Mouse (Mus musculus): ENCODE measurements around the gene Btbd2. TPM values are rescaled to one million over a fixed set of nuclear protein-coding genes. Genes with fewer than 3 reads are reported as not detected.

Gene Btbd2
- total RNA-seq, 1 experiment from 2014 or later, result 14.6 TPM

GRCm38 (mm10) chr10:80693401-80694045 is 36.7 kb upstream of the Btbd2 start:
- no peak for ATAC-seq (replicated peaks; ENCODE audit: insufficient number of reproducible peaks, low FRiP score, low TSS enrichment, poor library complexity, severe bottlenecking)

- ATAC-seq (replicated peaks; ENCODE audit: insufficient number of reproducible peaks, low FRiP score, low TSS enrichment, poor library complexity, severe bottlenecking), result peak; percentile 41
Observed at GRCm38 (mm10) chr10:80692249-80693165, 35.6 kb upstream of the Btbd2 start.

- no peak for ATAC-seq (replicated peaks; ENCODE audit: insufficient number of reproducible peaks, low FRiP score, low TSS enrichment, poor library complexity, severe bottlenecking)
Observed at GRCm38 (mm10) chr10:80687850-80688249, 31.0 kb upstream of the Btbd2 start.

GRCm38 (mm10) chr10:80686617-80687016 is 29.7 kb upstream of the Btbd2 start:
- ATAC-seq (replicated peaks; ENCODE audit: insufficient number of reproducible peaks, low FRiP score, low TSS enrichment, poor library complexity, severe bottlenecking), result no peak

- no peak for ATAC-seq (replicated peaks; ENCODE audit: insufficient number of reproducible peaks, low FRiP score, low TSS enrichment, poor library complexity, severe bottlenecking)
Observed at GRCm38 (mm10) chr10:80684984-80685383, 28.1 kb upstream of the Btbd2 start.

- ATAC-seq (replicated peaks; ENCODE audit: insufficient number of reproducible peaks, low FRiP score, low TSS enrichment, poor library complexity, severe bottlenecking), result peak; percentile 74
Observed at GRCm38 (mm10) chr10:80684214-80684613, 27.3 kb upstream of the Btbd2 start.

GRCm38 (mm10) chr10:80683647-80684046 is 26.8 kb upstream of the Btbd2 start:
- ATAC-seq (replicated peaks; ENCODE audit: insufficient number of reproducible peaks, low FRiP score, low TSS enrichment, poor library complexity, severe bottlenecking), result no peak

GRCm38 (mm10) chr10:80682003-80682402 is 25.1 kb upstream of the Btbd2 start:
- no peak for ATAC-seq (replicated peaks; ENCODE audit: insufficient number of reproducible peaks, low FRiP score, low TSS enrichment, poor library complexity, severe bottlenecking)

- ATAC-seq (replicated peaks; ENCODE audit: insufficient number of reproducible peaks, low FRiP score, low TSS enrichment, poor library complexity, severe bottlenecking), result no peak
Observed at GRCm38 (mm10) chr10:80680260-80680696, 23.4 kb upstream of the Btbd2 start.

- no peak for ATAC-seq (replicated peaks; ENCODE audit: insufficient number of reproducible peaks, low FRiP score, low TSS enrichment, poor library complexity, severe bottlenecking)
Observed at GRCm38 (mm10) chr10:80679556-80680259, 22.8 kb upstream of the Btbd2 start.

GRCm38 (mm10) chr10:80678601-80679377 is 21.9 kb upstream of the Btbd2 start:
- no peak for ATAC-seq (replicated peaks; ENCODE audit: insufficient number of reproducible peaks, low FRiP score, low TSS enrichment, poor library complexity, severe bottlenecking)

GRCm38 (mm10) chr10:80677942-80678436 is 21.1 kb upstream of the Btbd2 start, which contains the start of gene Mknk2:
Gene Mknk2, minus strand, starts transcription at chr10:80678112.
- ATAC-seq (replicated peaks; ENCODE audit: insufficient number of reproducible peaks, low FRiP score, low TSS enrichment, poor library complexity, severe bottlenecking), result peak; percentile 59

GRCm38 (mm10) chr10:80677128-80677875 is 20.4 kb upstream of the Btbd2 start:
- ATAC-seq (replicated peaks; ENCODE audit: insufficient number of reproducible peaks, low FRiP score, low TSS enrichment, poor library complexity, severe bottlenecking), result peak; percentile 7

GRCm38 (mm10) chr10:80676198-80676928 is 19.5 kb upstream of the Btbd2 start:
- ATAC-seq (replicated peaks; ENCODE audit: insufficient number of reproducible peaks, low FRiP score, low TSS enrichment, poor library complexity, severe bottlenecking), result peak; percentile 63

GRCm38 (mm10) chr10:80675405-80676197 is 18.7 kb upstream of the Btbd2 start:
- ATAC-seq (replicated peaks; ENCODE audit: insufficient number of reproducible peaks, low FRiP score, low TSS enrichment, poor library complexity, severe bottlenecking), result no peak

- no peak for ATAC-seq (replicated peaks; ENCODE audit: insufficient number of reproducible peaks, low FRiP score, low TSS enrichment, poor library complexity, severe bottlenecking)
Observed at GRCm38 (mm10) chr10:80674851-80675404, 18.1 kb upstream of the Btbd2 start.

All from monocyte, adult 5-6 weeks (primary cell).